Mouse (Mus musculus): ENCODE results near the gene Myo5a. TPM values are rescaled to one million over a fixed set of nuclear protein-coding genes. Genes with fewer than 3 reads are reported as not detected.
A peak's percentile ranks its signal among the peaks of the same experiment; 100 is the strongest.

Gene Myo5a
- polyA plus RNA-seq, 2 experiments = 1.3 to 1.6 TPM

- DNase-seq (ENCODE audit: low read depth in 3 of 3, low spot score in 3 of 3) (no peak), ATAC-seq (ENCODE audit: insufficient read depth) (no peak)
- Histone ChIP-seq H3K27me3 (ENCODE audit: control insufficient read depth, insufficient read depth, low read length) (no peaks in the 10 kb centered on the region), H3K4me1 (replicated peaks; ENCODE audit: control insufficient read depth in 2 of 2, insufficient read depth in 2 of 2, low read length in 1 of 2) (peaks cover 2 to 12% of the 10 kb centered on the region in 2 experiments; a peak in 1 of 4 replicates), H3K4me2 (ENCODE audit: low read depth) (peak overlapping the region; percentile 79), H3K36me3 (replicated peaks; ENCODE audit: control insufficient read depth, insufficient read depth, low read depth) (no peaks in the 10 kb centered on the region; the same call in 1 of the 2 replicates), H3K27ac (peak overlapping the region; percentile 30; the same call in 1 of the 2 replicates), H3K9me3 (ENCODE audit: control insufficient read depth, low read length) (no peaks in the 10 kb centered on the region), H3K9ac (replicated peaks) (peak overlapping the region; percentile 85), H3K4me3 (ENCODE audit: insufficient read depth in 1 of 2, low read depth in 2 of 2, low read length in 2 of 2) (peak overlapping the region; percentile 70 to 97)
- WGBS (ENCODE audit: insufficient replicate concordance) = 0% methylated on average over 10 of the region's 10 CpGs
- TF ChIP-seq EP300 (IDR thresholded peaks at IDR 0.05; ENCODE audit: low read depth) = no peak
- TF ChIP-seq CTCF (IDR thresholded peaks at IDR 0.05; ENCODE audit: low read depth) = no peak
These were observed 32.5 kb upstream of the Myo5a start for GRCm38 (mm10) chr9:75038357-75038688.

GRCm38 (mm10) chr9:75040566-75040965 is 30.2 kb upstream of the Myo5a start:
- no peak for DNase-seq (ENCODE audit: low read depth in 3 of 3, low spot score in 3 of 3)
- Histone ChIP-seq H3K4me1 (replicated peaks; ENCODE audit: control insufficient read depth in 2 of 2, insufficient read depth in 2 of 2, low read length in 1 of 2) (peaks cover 2 to 7% of the 10 kb centered on the region in 2 experiments; a peak in 1 of 4 replicates), H3K4me2 (ENCODE audit: low read depth) (no peak overlapping the region), H3K27me3 (ENCODE audit: control insufficient read depth, insufficient read depth, low read length) (no peaks in the 10 kb centered on the region), H3K4me3 (ENCODE audit: insufficient read depth in 1 of 2, low read depth in 2 of 2, low read length in 2 of 2) (no peak overlapping the region), H3K36me3 (replicated peaks; ENCODE audit: control insufficient read depth, insufficient read depth, low read depth) (no peaks in the 10 kb centered on the region; the same call in 1 of the 2 replicates), H3K9me3 (ENCODE audit: control insufficient read depth, low read length) (no peaks in the 10 kb centered on the region), H3K9ac (replicated peaks) (no peak overlapping the region), H3K27ac (no peak overlapping the region)
- WGBS (ENCODE audit: insufficient replicate concordance) = 68% methylated on average over 2 of the region's 2 CpGs
- no peak for ATAC-seq (ENCODE audit: insufficient read depth)
- TF ChIP-seq EP300 (IDR thresholded peaks at IDR 0.05; ENCODE audit: low read depth) (no peak), CTCF (IDR thresholded peaks at IDR 0.05; ENCODE audit: low read depth) (no peak)

- ATAC-seq (ENCODE audit: insufficient read depth) (no peak), DNase-seq (ENCODE audit: low read depth in 3 of 3, low spot score in 3 of 3) (no peak)
- H3K36me3 ChIP-seq (replicated peaks; ENCODE audit: control insufficient read depth, insufficient read depth, low read depth) = peaks cover 3% of the 10 kb centered on the region
- no peak for TF ChIP-seq EP300 (IDR thresholded peaks at IDR 0.05; ENCODE audit: low read depth)
- no peak for TF ChIP-seq CTCF (IDR thresholded peaks at IDR 0.05; ENCODE audit: low read depth)
- WGBS (ENCODE audit: insufficient replicate concordance) = 65% methylated on average over 2 of the region's 2 CpGs
- peaks cover 2 to 7% of the 10 kb centered on the region in 2 experiments; a peak in 1 of 4 replicates for H3K4me1 ChIP-seq (replicated peaks; ENCODE audit: control insufficient read depth in 2 of 2, insufficient read depth in 2 of 2, low read length in 1 of 2)
- H3K27ac ChIP-seq = no peak overlapping the region
- H3K4me3 ChIP-seq (ENCODE audit: insufficient read depth in 1 of 2, low read depth in 2 of 2, low read length in 2 of 2) = no peak overlapping the region
- H3K27me3 ChIP-seq (ENCODE audit: control insufficient read depth, insufficient read depth, low read length) = no peaks in the 10 kb centered on the region
- H3K4me2 ChIP-seq (ENCODE audit: low read depth) = no peak overlapping the region
- no peak overlapping the region for H3K9ac ChIP-seq (replicated peaks)
- no peaks in the 10 kb centered on the region for H3K9me3 ChIP-seq (ENCODE audit: control insufficient read depth, low read length)
These were observed 28.8 kb upstream of the Myo5a start for GRCm38 (mm10) chr9:75041840-75042525.

GRCm38 (mm10) chr9:75043191-75043590 is 27.6 kb upstream of the Myo5a start:
- ATAC-seq (ENCODE audit: insufficient read depth) (no peak), DNase-seq (ENCODE audit: low read depth in 3 of 3, low spot score in 3 of 3) (no peak)
- no peak overlapping the region for H3K4me2 ChIP-seq (ENCODE audit: low read depth)
- peaks cover 3% of the 10 kb centered on the region for H3K36me3 ChIP-seq (replicated peaks; ENCODE audit: control insufficient read depth, insufficient read depth, low read depth)
- H3K27ac ChIP-seq = no peak overlapping the region
- no peak for TF ChIP-seq EP300 (IDR thresholded peaks at IDR 0.05; ENCODE audit: low read depth)
- no peak for TF ChIP-seq CTCF (IDR thresholded peaks at IDR 0.05; ENCODE audit: low read depth)
- H3K4me3 ChIP-seq (ENCODE audit: insufficient read depth in 1 of 2, low read depth in 2 of 2, low read length in 2 of 2) = no peak overlapping the region
- no peaks in the 10 kb centered on the region for H3K27me3 ChIP-seq (ENCODE audit: control insufficient read depth, insufficient read depth, low read length)
- peaks cover 2 to 4% of the 10 kb centered on the region in 2 experiments; a peak in 1 of 4 replicates for H3K4me1 ChIP-seq (replicated peaks; ENCODE audit: control insufficient read depth in 2 of 2, insufficient read depth in 2 of 2, low read length in 1 of 2)
- H3K9ac ChIP-seq (replicated peaks) = no peak overlapping the region
- WGBS (ENCODE audit: insufficient replicate concordance) = 76% methylated on average over 2 of the region's 2 CpGs
- no peaks in the 10 kb centered on the region for H3K9me3 ChIP-seq (ENCODE audit: control insufficient read depth, low read length)

GRCm38 (mm10) chr9:75047079-75047478 is 23.7 kb upstream of the Myo5a start:
- H3K9me3 ChIP-seq (ENCODE audit: control insufficient read depth, low read length) = no peaks in the 10 kb centered on the region
- TF ChIP-seq EP300 (IDR thresholded peaks at IDR 0.05; ENCODE audit: low read depth) = no peak
- TF ChIP-seq CTCF (IDR thresholded peaks at IDR 0.05; ENCODE audit: low read depth) = no peak
- no peak for DNase-seq (ENCODE audit: low read depth in 3 of 3, low spot score in 3 of 3)
- H3K27ac ChIP-seq = no peak overlapping the region
- no peak overlapping the region for H3K9ac ChIP-seq (replicated peaks)
- H3K4me1 ChIP-seq (replicated peaks; ENCODE audit: control insufficient read depth in 2 of 2, insufficient read depth in 2 of 2, low read length in 1 of 2) = no peaks in the 10 kb centered on the region
- no peak overlapping the region for H3K4me3 ChIP-seq (ENCODE audit: insufficient read depth in 1 of 2, low read depth in 2 of 2, low read length in 2 of 2)
- ATAC-seq (ENCODE audit: insufficient read depth) = no peak
- H3K27me3 ChIP-seq (ENCODE audit: control insufficient read depth, insufficient read depth, low read length) = no peaks in the 10 kb centered on the region
- H3K4me2 ChIP-seq (ENCODE audit: low read depth) = no peak overlapping the region
- H3K36me3 ChIP-seq (replicated peaks; ENCODE audit: control insufficient read depth, insufficient read depth, low read depth) = peaks cover 3% of the 10 kb centered on the region
